Mouse (Mus musculus) cortical plate, adult 2 months (tissue): ENCODE data around the gene Map4.

Source experiments
- CTCF ChIP-seq: fragments of 200-500 bp; IDR thresholded peaks from 2 replicates; pipeline ENCODE4 v1.5.1; 2011; ENCODE audit warnings: mild to moderate bottlenecking, control low read depth, low read length; ENCODE audit not compliant: insufficient read depth; ENCODE audit errors: extremely low read depth
- POLR2A ChIP-seq: fragments of 200-500 bp; IDR thresholded peaks from 2 replicates; pipeline ENCODE4 v1.6.1; 2011; ENCODE audit warnings: mild to moderate bottlenecking, low read length, control low read depth; ENCODE audit not compliant: insufficient read depth; ENCODE audit errors: extremely low read depth

- no peak for TF ChIP-seq POLR2A
- TF ChIP-seq CTCF = no peak
These were observed 122.8 kb downstream of the Map4 start for GRCm38 (mm10) chr9:110054080-110054421.
